Mouse (Mus musculus) bone marrow macrophage, adult 2 months (primary cell): ENCODE measurements around the gene Cacna1i.

Experiments used
- CTCF ChIP-seq: IDR thresholded peaks from 2 replicates; pipeline ENCODE4 v1.5.1; 2012; ENCODE audit warnings: low read depth, mild to moderate bottlenecking, low read length, moderate library complexity
- POLR2A ChIP-seq: IDR thresholded peaks from 2 replicates; pipeline ENCODE4 v1.6.1; 2012; ENCODE audit warnings: mild to moderate bottlenecking, low read depth, low read length, borderline replicate concordance

- TF ChIP-seq POLR2A = no peak
- no peak for TF ChIP-seq CTCF
Measured at GRCm38 (mm10) chr15:80304188-80304587, 17.1 kb downstream of the Cacna1i start.
